Mouse (Mus musculus) midbrain, embryonic 15.5 days (tissue): ENCODE data around the gene Tns1. TPM values are rescaled to one million over a fixed set of nuclear protein-coding genes. Genes with fewer than 3 reads are reported as not detected.
"Not testable (repeated sequence)": the region's sequence is repeated elsewhere in the genome, so short reads cannot be mapped to it uniquely, and the experiment has no call there.

Source experiments
- ATAC-seq: fragments of 200-750 bp; cut with Nextera tagmentation; replicated peaks from 2 replicates; pipeline ENCODE4 v1.8.0; 2017; ENCODE audit warnings: moderate TSS enrichment
- H3K27ac ChIP-seq: fragments of 300-500 bp; sonication (generic); 2 replicates; pipeline ENCODE4 v1.5.1; 2015; ENCODE audit warnings: mild to moderate bottlenecking, inconsistent platforms
- H3K27me3 ChIP-seq: fragments of 300-500 bp; sonication (generic); replicated peaks from 2 replicates; pipeline ENCODE4 v1.6.1; 2015; ENCODE audit warnings: inconsistent platforms
- H3K36me3 ChIP-seq: fragments of 300-500 bp; sonication (generic); replicated peaks from 2 replicates; pipeline ENCODE4 v1.6.1; 2015; ENCODE audit warnings: inconsistent platforms
- H3K4me1 ChIP-seq: fragments of 300-500 bp; sonication (generic); 2 replicates; pipeline ENCODE4 v1.6.1; 2015; ENCODE audit warnings: inconsistent platforms
- H3K4me2 ChIP-seq: fragments of 300-500 bp; sonication (generic); 2 replicates; pipeline ENCODE4 v1.6.1; 2015; ENCODE audit warnings: inconsistent platforms, mild to moderate bottlenecking, moderate library complexity
- H3K4me3 ChIP-seq: fragments of 300-500 bp; sonication (generic); 2 replicates; pipeline ENCODE4 v1.5.1; 2015; ENCODE audit warnings: mild to moderate bottlenecking, inconsistent platforms
- H3K9ac ChIP-seq: fragments of 300-500 bp; sonication (generic); 2 replicates; pipeline ENCODE4 v1.6.1; 2015; ENCODE audit warnings: mild to moderate bottlenecking, inconsistent platforms
- H3K9me3 ChIP-seq: fragments of 300-500 bp; sonication (generic); 2 replicates; pipeline ENCODE4 v1.6.1; 2016; ENCODE audit warnings: inconsistent platforms
- WGBS: fragments of 180-500 bp; shearing (Covaris S2); methylation state at CpG from one replicate; pipeline ENCODE4 v1.1.7; 2015; ENCODE audit warnings: mixed read lengths; 5-methylcytosine and 5-hydroxymethylcytosine counted together
- polyA plus RNA-seq: library from polyadenylated mRNA; unstranded; fragments of >200 nt; fragmentation: Nextera tagmentation; extraction: Ambion mirVana; gene quantifications from 2 replicates; pipeline ENCODE4 v1.2.1, GENCODE M21; 2015

Tns1 gene
- polyA plus RNA-seq, 1 experiment from 2014 or later, result 15.2 TPM

- Histone ChIP-seq H3K9me3 (no peaks in the 10 kb centered on the region), H3K4me1 (no peaks in the 10 kb centered on the region; the same call in 1 of the 2 replicates), H3K36me3 (no peaks in the 10 kb centered on the region), H3K27me3 (no peaks in the 10 kb centered on the region), H3K9ac (0 out of 2 replicates have a peak overlapping the region, but pooled peaks have one; percentile 5), H3K4me2 (no peak overlapping the region), H3K4me3 (no peak overlapping the region), H3K27ac (no peak overlapping the region)
- ATAC-seq, result peak; percentile 60
- WGBS, result 8% methylated on average over 3 of the region's 3 CpGs
Measured at GRCm38 (mm10) chr1:73901496-73901899, 222.8 kb downstream of the Tns1 start.

- 93% methylated on average over 6 of the region's 6 CpGs for WGBS
- not testable (repeated sequence) for H3K9ac ChIP-seq, H3K27ac ChIP-seq
Measured at GRCm38 (mm10) chr1:73895451-73895850, 228.8 kb downstream of the Tns1 start.

GRCm38 (mm10) chr1:73880731-73881130 lies 243.5 kb downstream of the Tns1 start:
- no peak overlapping the region for H3K4me3 ChIP-seq
- H3K27ac ChIP-seq, result no peak overlapping the region
- H3K36me3 ChIP-seq, result no peaks in the 10 kb centered on the region
- no peaks in the 10 kb centered on the region for H3K4me1 ChIP-seq
- H3K27me3 ChIP-seq, result no peaks in the 10 kb centered on the region
- H3K9me3 ChIP-seq, result no peaks in the 10 kb centered on the region
- H3K4me2 ChIP-seq, result no peak overlapping the region
- ATAC-seq, result no peak
- H3K9ac ChIP-seq, result no peak overlapping the region

More at GRCm38 (mm10) chr1:73895451-73895850, 228.8 kb downstream of the Tns1 start:
- not testable (repeated sequence) for H3K9me3 ChIP-seq, H3K4me1 ChIP-seq, H3K27me3 ChIP-seq, H3K36me3 ChIP-seq, ATAC-seq, H3K4me2 ChIP-seq, H3K4me3 ChIP-seq

GRCm38 (mm10) chr1:73875676-73876218 lies 248.5 kb downstream of the Tns1 start:
- H3K9ac ChIP-seq, result no peak overlapping the region
- H3K36me3 ChIP-seq, result no peaks in the 10 kb centered on the region
- no peaks in the 10 kb centered on the region for H3K9me3 ChIP-seq
- H3K27ac ChIP-seq, result no peak overlapping the region
- no peak overlapping the region for H3K4me3 ChIP-seq
- 10% methylated on average over 1 of the region's 1 CpGs for WGBS
- H3K4me2 ChIP-seq, result no peak overlapping the region
- no peak for ATAC-seq
- H3K27me3 ChIP-seq, result no peaks in the 10 kb centered on the region
- no peaks in the 10 kb centered on the region for H3K4me1 ChIP-seq

- H3K9me3 ChIP-seq, result no peaks in the 10 kb centered on the region
- no peaks in the 10 kb centered on the region for H3K36me3 ChIP-seq
- H3K4me3 ChIP-seq, result no peak overlapping the region
- 67% methylated on average over 3 of the region's 3 CpGs for WGBS
- H3K4me2 ChIP-seq, result no peak overlapping the region
- 0 out of 2 replicates have a peak, but pooled peaks cover 4% of the 10 kb centered on the region for H3K4me1 ChIP-seq
- no peak for ATAC-seq
- no peak overlapping the region for H3K9ac ChIP-seq
- no peaks in the 10 kb centered on the region for H3K27me3 ChIP-seq
- H3K27ac ChIP-seq, result no peak overlapping the region
Measured at GRCm38 (mm10) chr1:73864314-73864713, 259.9 kb downstream of the Tns1 start.

GRCm38 (mm10) chr1:73863074-73863431 lies 261.2 kb downstream of the Tns1 start:
- H3K27me3 ChIP-seq, result no peaks in the 10 kb centered on the region
- 0 out of 2 replicates have a peak, but pooled peaks cover 4% of the 10 kb centered on the region for H3K4me1 ChIP-seq
- no peak for ATAC-seq
- H3K27ac ChIP-seq, result no peak overlapping the region
- H3K36me3 ChIP-seq, result no peaks in the 10 kb centered on the region
- no peaks in the 10 kb centered on the region for H3K9me3 ChIP-seq
- WGBS, result 60% methylated on average over 11 of the region's 11 CpGs
- no peak overlapping the region for H3K4me2 ChIP-seq
- H3K4me3 ChIP-seq, result no peak overlapping the region
- H3K9ac ChIP-seq, result no peak overlapping the region

GRCm38 (mm10) chr1:73862323-73863073 lies 261.8 kb downstream of the Tns1 start:
- Histone ChIP-seq H3K9ac (0 out of 2 replicates have a peak overlapping the region, but pooled peaks have one; percentile 5), H3K27me3 (no peaks in the 10 kb centered on the region), H3K27ac (no peak overlapping the region), H3K9me3 (no peaks in the 10 kb centered on the region), H3K4me2 (no peak overlapping the region), H3K36me3 (no peaks in the 10 kb centered on the region), H3K4me3 (no peak overlapping the region), H3K4me1 (0 out of 2 replicates have a peak, but pooled peaks cover 4% of the 10 kb centered on the region)
- 13% methylated on average over 15 of the region's 15 CpGs for WGBS
- peak; percentile 75 for ATAC-seq

- Histone ChIP-seq H3K9ac (no peak overlapping the region), H3K4me2 (no peak overlapping the region), H3K4me1 (0 out of 2 replicates have a peak, but pooled peaks cover 7% of the 10 kb centered on the region), H3K27ac (no peak overlapping the region), H3K27me3 (no peaks in the 10 kb centered on the region), H3K4me3 (no peak overlapping the region), H3K9me3 (no peaks in the 10 kb centered on the region), H3K36me3 (no peaks in the 10 kb centered on the region)
- no peak for ATAC-seq
- 81% methylated on average over 3 of the region's 3 CpGs for WGBS
Measured at GRCm38 (mm10) chr1:73860421-73860820, 263.8 kb downstream of the Tns1 start.

Other genes starting within 250 kb of the Tns1 start
- gene Rufy4, start 1.1 kb upstream of the Tns1 start, polyA plus RNA-seq, result 0.15 and 0.25 TPM in 2 replicates
- gene Cxcr2, start 29.5 kb upstream of the Tns1 start, polyA plus RNA-seq, result 0.05 TPM in 2 replicates
- gene Cxcr1, start 70.2 kb upstream of the Tns1 start, polyA plus RNA-seq, result not detected in 2 replicates
- gene Arpc2, start 111.6 kb upstream of the Tns1 start, polyA plus RNA-seq, result 396 and 398 TPM in 2 replicates
- 0.15 and 0.17 TPM in 2 replicates for gene Gpbar1, start 154.1 kb upstream of the Tns1 start, polyA plus RNA-seq
- 217 and 229 TPM in 2 replicates for gene Aamp, start 160.3 kb upstream of the Tns1 start, polyA plus RNA-seq
- 114 and 117 TPM in 2 replicates for gene Pnkd, start 160.5 kb upstream of the Tns1 start, polyA plus RNA-seq
- 7.5 and 9.4 TPM in 2 replicates for gene Tmbim1, start 181.2 kb upstream of the Tns1 start, polyA plus RNA-seq
- 0.68 and 1.9 TPM in 2 replicates for gene Catip, start 237.7 kb upstream of the Tns1 start, polyA plus RNA-seq